Mouse (Mus musculus): ENCODE measurements around the gene Tmem174. TPM values are rescaled to one million over a fixed set of nuclear protein-coding genes. Genes with fewer than 3 reads are reported as not detected.

Tmem174 gene
- polyA plus RNA-seq (2015; fragmentation: Nextera tagmentation; extraction: Ambion mirVana) = not detected in 2 replicates

DNA sequence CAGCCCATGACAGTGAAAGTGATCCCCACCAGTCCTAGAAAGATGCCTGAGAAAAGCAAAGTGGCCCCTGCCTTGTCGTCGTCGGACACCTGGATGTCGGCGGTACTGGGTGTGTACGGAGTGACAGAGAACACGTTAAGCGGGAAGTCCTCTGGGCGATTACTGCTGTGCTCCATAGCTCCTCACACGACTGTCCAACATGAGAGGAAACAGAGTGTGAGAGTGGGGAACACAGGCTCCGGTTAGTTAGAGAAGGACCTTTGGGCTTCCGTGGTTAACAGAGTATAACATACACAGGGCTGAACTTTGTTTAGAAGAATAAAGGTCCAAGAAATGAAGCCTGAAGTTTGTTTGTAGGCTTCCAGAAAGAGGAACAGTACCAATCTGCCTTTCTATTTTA, at the start of gene Tmem174:
Gene Tmem174 (minus strand): TSS at position 266 of the 400 bp plus-strand sequence.
- DNase-seq (ENCODE audit: low spot score) = no peak

DNA sequence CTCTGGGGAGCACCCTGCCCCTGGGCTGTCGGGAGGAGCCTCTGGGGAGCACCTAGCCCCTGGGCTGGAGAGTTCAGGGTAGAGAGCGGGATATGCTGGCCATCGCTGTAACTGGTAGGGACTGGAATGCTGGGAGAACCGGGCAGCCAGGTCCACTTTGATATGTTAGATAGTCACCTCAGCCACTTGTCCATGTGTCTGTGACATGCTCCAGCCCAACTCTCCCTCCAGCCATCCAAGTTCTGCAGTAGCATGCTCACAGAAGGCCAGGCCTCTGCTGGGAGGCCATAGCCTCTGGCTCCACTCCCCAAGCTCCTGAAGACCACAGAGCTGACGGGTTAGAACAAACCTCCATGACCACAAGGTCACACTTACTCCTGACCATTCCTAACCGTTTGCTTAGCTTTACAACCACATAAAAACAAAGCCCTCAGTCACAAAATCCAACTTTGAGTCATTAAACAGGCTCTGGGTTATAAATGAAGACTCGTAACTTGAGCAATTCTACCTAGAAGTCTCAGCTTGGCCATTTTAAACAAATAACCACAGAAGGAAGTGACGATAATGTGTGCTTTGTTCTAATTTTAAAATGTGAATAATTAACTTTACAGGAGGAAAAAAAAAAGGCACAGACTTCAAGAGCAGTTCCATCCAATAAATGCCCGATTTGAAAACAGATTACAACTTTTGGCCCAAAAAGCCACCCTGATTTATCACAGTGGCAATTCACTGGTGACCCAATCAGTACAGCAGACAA, 47.1 kb upstream of the Tmem174 start:
- DNase-seq (ENCODE audit: low spot score) = no peak

DNA sequence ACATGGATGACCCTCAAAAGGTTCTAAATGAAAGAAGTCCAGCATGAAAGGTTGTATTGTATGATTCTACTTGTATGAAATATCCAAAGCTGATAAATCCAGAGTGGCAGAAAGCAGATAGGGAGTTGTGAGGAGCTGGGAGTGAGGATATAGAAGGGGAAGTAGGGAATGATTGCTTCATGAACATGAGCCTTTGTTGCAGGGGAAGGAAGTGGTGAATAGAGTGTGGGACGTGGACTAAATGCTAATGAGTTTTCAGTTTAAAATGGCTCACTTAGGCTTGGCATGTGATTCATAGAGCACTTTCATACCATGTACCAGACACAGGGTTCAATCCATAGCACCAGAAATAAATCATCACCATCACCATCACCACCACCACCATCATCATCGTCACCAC, 46.2 kb upstream of the Tmem174 start:
- no peak for DNase-seq (ENCODE audit: low spot score)

DNA sequence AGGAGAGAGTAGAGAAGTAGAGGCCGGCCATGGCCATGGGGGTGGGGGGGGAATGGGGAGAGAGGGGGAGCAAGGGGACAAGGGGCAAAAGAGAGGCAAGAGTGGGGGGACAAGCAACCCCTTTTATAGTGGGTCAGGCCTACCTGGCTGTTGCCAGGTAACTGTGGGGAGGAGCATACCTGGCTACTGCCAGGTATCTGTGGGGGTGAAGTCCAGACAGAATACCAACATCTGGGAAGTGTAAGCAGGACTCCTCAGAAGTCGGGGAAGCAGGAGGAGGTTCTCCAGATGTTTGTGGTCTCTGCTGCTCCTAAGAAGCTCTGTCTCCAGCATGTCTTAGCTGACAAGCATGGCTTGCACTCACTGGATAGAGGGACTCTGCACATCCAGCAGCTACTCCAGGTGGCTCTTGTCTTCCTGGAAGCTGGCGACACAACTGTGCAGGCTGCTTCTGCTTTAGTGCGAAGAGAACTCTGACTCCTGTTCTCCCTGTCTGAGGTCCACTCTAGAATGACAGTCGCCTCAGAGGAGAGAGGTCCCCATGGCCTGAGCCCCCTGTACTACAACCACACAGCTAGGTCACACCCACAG, 43.4 kb upstream of the Tmem174 start:
- no peak for DNase-seq (ENCODE audit: low spot score)

DNA sequence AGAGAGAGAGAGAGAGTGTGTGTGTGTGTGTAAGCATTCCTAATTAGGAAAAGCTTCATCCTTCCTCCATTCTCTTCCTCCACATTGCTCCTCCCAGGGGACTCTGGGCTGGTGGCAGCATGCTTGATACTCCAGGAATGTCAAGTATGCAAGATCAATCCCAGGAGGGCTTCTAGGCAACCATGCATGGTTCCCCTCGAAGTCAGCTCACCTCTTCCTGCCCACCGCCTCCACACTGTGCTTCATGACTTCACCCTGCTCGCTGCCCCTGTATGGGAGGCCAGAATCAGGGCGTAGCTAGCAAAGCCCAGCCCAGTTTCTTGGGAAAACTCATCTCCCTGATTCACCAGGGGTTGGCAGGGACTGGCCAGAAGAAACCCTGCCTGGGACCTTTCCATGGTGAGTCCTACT, 42.4 kb upstream of the Tmem174 start:
- no peak for DNase-seq (ENCODE audit: low spot score)

DNA sequence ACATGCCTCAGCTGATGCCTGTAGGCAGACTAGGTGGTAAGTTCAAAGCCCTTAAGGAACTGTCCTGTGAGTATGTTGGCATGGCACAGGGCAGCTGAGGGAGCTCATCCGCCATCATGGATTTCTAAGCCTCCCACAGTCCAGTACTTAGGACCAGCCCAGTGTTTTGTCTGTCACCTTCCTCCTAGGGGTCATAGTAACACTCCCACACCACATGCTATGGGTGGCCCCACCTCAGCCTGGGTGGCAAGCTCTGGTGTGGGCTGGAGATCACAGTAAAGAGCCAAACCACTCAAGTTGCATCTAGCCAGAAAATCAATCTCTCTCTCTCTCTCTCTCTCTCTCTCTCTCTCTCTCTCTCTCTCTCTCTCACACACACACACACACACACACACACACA, 42.0 kb upstream of the Tmem174 start:
- DNase-seq (ENCODE audit: low spot score) = no peak

DNA sequence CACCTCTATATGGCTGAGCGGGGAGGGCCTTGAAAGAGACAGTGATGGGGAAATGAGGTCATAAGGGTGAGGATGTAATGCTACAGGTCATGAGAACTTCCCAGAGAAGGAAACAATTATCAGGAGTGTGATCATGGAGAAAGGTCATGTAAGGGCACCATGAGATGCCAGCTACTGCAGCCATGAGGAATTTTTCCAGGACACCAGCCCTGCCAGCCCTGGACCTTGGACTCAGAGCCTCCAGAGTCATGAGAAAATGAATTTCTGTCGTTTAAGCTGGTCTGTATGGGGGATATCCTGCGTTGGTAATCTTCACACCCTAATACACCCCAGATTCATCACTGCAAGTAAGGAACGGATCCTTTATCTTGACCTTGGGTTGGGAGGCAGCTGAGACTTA, 36.7 kb upstream of the Tmem174 start:
- no peak for DNase-seq (ENCODE audit: low spot score)

DNA sequence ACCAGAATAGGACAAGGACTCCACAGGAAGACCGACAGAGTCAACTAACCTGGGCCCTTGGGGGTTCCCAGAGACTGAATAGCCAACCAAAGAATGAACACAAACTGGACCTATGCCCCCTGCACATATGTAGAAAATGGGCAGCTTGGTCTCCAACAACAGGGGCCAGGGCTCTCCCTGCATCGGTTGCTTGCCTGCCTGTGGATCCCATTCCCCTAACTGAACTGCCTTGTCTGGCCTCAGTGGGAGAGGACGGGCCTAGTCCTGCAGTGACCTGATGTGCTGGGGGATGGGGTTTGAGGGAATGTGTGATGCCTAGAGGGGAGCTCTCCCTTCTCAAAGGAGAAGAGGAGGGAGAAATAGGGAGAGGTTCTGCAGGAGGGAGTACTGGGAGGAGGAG, 32.1 kb upstream of the Tmem174 start:
- DNase-seq (ENCODE audit: low spot score) = no peak

DNA sequence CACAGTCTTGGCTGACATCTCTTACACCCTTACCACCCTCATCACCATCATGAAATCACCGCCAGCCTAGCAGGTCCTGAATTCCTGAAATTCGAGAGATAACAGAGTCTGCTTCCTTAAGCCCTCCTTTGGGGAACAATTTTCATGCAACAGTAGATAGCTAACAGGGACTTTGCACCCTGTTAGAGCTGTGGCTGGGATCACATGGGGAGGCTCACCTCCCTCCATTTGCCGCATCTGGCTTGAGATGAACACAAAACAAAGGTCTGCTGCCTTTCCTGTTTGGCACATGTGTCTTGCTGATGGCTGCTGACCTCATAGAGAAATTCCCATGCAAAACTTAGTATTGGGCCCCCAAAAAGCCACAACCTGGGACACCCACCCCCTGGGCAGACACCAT, 30.1 kb upstream of the Tmem174 start:
- no peak for DNase-seq (ENCODE audit: low spot score)

DNA sequence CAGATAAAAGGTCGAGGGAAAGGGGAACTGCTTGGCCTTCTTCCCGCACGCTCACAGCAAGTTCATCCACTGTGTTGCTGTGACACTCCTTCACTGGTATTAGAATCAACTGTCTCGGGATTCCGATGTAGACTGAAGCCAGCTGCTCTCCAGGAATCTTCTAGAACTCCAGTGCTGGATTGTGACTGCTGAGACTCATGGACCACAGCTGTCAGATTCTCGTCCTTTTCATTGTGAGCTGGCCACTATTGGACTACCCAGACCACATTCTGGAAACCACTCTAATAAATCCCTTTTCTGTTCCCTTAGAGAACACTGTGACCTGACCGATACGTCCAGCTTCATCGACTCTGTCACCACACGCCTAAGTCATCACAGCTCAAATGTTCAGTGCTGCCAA, 28.0 kb upstream of the Tmem174 start:
- DNase-seq (ENCODE audit: low spot score) = no peak

DNA sequence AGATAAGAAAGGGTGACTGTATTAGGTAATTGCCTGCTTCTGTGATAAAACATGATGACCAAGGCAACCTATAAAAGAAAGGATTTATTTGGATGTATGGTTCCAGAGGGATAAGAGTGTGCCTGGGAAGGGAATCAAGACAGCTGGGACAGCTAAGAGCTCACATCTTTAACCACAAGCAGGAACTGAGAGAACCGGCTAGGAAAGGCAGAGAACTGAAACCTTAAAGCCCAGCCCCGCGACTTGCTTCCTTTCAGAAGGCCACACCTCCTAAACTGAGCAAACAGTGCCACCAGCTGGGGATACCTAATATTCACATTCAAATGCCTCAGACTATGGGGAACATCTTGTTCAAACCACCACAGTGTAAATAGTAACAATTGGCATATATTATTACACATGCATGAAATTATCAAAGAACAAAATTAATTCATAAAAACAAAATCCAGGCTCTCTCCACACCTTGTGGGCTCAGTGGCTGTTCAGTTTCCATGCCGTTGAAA, 25.0 kb upstream of the Tmem174 start:
- no peak for DNase-seq (ENCODE audit: low spot score)

DNA sequence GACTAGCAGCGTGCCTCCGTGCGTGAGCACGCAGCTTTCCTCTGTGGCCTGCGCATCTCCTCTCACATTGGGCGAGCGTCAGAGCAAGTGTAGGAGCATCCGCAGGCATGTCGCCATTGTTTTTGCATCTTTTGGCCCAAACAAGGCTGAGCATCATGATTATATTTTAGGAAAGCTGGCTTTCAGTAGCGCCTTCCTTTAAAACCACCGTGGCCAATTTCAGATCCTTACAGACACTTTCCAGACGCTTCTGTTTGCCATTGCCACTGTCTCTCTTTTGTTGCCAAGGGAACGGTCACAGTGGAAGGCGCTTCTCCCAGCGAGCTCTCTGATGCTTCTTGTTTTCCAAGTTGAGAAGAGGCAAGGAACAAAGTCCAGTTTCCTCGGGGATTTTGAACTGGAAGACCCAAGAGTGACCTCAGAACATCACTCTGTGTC, 18.8 kb upstream of the Tmem174 start:
- DNase-seq (ENCODE audit: low spot score) = no peak

DNA sequence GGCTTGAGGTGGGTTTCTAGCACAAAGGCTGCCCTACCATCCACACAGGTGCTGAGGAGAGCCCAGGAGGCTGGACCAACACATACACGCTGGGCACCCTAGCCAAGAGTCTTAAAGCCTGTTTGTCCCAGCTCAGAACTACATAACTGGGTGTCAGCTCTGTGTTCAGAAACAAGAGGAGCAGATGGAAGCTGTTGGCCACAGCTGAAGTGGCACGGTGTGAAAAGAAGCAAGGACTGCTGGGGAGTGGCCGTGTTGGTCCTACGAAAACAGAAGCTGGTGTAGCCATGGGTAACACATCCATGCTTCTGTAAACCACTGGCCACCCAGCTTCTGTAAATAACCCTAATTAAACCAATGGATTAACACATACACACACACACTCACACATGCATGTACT, 18.1 kb upstream of the Tmem174 start:
- no peak for DNase-seq (ENCODE audit: low spot score)

DNA sequence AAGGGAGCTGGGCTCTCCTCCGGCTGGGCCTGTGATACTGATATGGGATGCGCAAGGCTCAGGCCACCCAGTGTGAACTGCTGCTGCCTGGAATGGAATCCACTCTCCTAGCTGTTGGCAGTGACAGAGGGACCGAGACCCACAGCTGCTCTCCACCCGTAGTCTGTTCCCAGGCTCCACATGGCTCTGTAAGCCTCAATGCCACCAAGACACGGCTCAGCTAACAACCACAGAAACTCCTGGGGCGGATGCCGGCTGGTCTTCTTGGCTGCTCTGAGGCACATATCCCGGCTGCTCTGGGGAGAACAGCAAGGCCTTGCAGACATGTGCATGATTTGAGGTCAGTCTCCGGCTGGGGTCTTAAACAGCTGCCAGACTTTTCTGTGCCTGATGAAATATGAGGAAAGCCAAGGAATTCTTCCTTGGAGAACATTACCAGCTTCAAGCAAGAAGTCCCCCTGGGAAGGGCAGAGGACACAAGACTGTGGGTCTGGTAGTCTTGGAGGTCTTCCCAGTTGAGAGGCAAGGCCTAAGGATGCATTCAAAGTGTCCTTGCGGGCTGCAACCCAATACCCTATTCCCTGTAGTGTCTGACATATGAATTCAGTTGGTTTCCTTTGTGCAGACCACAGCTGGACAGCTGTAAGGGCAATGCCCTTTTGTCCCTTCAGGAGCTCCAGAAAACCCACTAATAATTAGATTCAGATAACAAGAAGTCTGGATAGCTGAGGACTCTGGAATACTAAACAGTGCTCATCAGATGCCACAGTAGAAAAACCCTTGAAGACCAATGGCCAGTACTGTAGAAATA, 17.1 kb upstream of the Tmem174 start:
- no peak for DNase-seq (ENCODE audit: low spot score)

DNA sequence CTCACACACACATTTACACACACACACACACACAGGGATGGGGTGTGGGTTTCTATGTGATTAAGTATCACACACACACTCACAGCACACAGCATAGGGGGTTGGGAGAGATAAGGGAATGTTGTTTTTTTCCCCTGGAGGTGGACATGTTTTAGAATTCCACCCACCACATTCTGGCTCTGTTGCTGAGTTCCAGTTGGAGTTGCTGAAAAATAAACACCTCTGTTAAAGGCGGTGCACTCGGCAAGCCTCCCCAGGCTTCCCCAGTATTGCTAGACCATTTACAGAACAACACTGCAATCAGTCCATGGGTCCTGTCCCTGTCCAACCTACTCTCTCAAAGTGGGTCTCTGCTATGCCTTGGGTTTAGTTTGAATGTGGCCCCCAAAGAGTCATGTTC, 15.0 kb upstream of the Tmem174 start:
- DNase-seq (ENCODE audit: low spot score) = no peak

DNA sequence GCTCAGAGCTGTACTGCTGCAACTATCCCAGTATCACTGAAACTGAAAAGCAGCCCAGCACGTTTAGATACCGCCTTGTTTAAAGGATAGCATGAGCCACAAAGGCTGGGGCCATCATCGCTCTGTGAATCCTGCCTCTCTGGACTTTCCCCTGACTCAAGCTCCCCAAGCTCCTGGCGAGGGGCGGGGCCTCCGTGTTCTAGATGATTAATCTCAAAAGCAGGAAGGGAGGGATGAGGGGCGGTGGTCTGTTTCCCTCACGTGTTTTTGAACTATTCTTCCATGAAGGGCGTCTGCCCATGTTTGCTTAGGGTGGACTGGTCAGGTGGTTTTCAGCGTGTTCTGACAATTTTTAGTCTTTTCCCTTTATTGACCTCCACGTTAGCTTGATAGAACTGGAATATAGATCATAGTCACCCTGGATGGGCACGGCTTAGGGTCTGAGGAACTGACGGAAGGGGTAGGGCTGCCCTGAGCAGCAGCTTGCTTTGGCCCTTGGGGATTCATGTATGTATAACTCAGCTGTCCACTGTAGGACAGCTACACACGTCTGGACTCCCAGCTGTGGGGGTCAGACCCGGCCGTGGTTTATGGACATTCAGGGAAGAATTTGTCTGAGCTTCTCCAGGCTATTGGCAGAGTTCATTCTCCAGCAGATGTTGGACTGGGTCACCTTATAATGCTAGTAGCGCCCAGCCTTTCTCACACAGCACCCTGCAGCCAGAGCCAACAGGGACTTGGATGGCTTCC, 14.2 kb upstream of the Tmem174 start:
- DNase-seq (ENCODE audit: low spot score) = no peak

DNA sequence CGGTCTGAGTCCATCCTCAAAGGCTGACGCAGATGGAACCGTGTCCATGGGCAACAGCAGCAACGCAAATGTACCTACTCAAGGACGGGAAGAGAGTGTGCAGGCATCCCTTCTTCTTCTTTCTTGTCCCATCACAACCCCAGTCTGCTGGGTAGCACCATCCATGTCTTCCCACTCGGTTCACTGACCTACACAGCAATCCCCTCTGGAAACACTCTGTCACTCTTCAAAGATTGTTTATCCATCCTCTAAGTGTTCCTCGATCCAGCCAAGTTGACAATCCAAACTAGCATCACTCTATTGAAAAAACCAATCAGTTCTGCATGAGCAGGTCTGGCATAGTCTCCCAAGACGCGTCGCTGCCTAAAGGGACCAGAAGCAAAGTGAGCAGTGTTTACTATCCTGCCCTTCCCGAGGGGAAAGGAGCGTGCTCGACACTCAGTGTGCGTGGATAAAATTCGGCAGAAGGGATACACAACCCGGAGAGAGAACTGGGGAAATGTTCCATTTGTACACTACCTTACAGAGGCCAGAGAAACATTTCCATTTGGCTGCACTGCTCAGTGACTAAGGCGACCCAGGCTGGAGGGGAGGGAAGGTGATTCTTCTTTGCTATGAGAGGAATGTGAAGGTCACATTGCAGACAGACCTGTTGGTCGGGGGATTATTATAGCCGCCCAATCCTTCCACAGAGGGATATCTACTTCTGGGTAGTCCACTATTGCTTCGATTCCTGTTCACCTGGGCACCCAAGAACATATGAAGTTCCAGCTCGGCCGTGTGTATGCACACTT, 10.8 kb upstream of the Tmem174 start:
- DNase-seq (ENCODE audit: low spot score) = no peak

DNA sequence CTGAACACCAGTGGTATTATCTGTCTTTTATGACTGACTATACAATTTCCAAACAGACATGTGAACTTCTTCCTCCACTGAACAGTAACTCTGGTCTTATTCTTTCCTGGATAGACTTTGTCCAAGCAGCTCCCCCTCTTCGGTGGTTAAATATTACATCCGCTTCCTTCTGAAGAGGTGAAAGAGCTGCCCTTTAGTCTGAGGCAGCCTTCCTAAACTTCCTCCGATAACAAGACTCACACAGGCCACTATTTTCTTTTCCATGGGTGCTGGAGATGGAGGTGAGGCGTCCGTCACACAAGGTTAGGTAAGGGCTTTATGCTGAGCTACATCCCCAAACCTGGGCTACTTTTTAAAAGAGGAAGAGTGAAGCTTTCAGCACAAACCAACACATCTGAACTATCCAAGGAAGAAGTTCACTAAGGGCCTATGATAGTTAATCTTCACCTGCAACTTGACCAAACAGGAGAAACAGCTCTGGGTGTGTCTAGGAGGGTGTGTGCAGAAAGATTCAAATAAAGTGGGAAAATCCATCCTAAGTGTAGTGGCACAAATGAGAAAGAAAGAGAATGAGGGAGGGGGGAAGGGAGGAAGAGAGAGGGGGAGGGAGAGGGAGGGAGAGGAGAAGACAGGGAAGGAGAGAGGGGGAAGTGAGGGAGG, 1.4 kb upstream of the Tmem174 start:
- DNase-seq (ENCODE audit: low spot score) = no peak

DNA sequence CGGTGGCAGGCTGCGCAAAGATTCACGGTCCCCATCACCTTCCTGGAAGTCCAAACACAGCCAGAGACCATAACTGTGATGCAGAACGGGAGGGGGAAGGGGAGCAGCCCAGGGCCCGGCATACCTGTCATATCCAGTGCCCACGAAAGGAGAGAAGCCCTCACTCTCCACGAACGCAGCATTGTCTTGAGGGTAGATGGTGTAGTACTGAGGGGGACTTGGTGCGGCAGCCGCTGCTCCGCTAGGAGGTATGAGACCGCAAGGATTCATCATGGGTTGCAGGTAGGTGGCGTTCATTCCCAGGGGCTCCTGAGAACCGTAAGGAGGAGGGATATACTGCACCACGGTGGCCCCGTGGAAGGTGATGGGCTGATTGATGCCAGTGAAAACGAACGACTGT, 639 bp downstream of the Tmem174 start:
- DNase-seq (ENCODE audit: low spot score) = no peak
